Mouse (Mus musculus) layer of hippocampus, postnatal 14 days (tissue): ENCODE measurements at regions not wholly inside any gene's neighbourhood (a gene's known extent, or its start where the extent isn't known, plus 50 kb on each side); places are given as distances from the start of the nearest gene placed in this dataset.
"Not testable (repeated sequence)": the region's sequence is repeated elsewhere in the genome, so short reads cannot be mapped to it uniquely, and the experiment has no call there.

Experiments used
- DNase-seq, 2 experiments: peaks; one replicate each; pipeline ENCODE4 v3.0.0; 2021 to 2022; ENCODE audit warnings: low spot score in 2 of 2, mixed read lengths in 1 of 2

DNA sequence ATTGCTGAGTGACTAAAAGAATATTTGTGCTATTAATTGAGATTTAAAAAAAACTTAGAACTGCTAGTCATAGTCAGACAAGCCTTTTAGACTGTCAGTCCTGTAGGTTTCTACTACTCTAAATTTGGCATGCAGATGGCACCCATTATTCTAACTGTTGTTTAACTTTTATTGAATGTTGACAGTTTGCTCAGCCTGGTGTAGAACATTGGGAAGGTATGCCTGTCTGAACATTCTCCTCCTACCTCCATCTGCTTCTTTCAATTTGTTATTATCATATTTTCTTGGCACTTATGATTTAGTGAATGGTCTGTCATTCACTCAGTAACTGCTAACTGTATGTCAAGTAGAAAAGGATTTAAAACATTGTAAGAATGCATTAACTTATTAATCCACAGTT is 130.9 kb downstream of the Gmnc start:
- peak in 1 of 2 experiments; percentile 76 for DNase-seq

DNA sequence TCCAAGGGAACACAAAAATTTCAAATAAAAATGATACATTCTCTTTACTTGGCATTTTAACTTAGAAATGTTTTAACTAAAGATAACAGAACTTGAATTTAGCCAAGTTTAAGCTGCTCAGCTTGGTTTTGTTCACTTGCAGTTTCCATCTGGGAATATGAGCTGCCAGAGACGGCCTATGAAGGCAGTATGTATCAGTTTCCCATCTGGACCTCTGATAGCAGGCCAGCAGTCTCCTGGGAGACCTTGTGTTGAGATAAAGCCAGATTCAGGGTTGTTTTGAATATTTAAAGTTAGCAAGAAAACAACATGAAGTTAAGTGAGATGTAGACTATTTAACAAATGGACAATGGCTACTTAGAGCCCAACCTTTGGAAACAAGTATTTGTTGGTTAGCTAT is 142.3 kb downstream of the Gmnc start:
- DNase-seq = peak in 1 of 2 experiments; percentile 81

DNA sequence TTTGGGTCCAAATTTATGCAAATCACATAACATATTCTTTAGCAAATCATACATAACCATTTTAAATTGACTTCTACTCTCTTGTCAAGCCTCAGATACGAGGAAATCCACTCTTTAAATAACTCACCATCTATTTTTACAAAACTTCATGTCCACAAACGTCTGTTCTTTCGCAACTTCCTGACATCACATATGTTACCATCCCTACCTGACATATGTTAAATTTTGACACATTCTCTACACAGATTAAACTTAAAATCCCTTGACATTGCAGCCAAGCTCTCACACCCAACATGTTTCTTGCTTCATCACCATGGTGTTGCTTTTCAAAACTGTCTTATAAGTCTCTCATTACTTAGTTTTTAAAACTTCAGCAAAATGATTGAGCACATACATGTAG is 164.4 kb downstream of the Gmnc start:
- no peak for DNase-seq

DNA sequence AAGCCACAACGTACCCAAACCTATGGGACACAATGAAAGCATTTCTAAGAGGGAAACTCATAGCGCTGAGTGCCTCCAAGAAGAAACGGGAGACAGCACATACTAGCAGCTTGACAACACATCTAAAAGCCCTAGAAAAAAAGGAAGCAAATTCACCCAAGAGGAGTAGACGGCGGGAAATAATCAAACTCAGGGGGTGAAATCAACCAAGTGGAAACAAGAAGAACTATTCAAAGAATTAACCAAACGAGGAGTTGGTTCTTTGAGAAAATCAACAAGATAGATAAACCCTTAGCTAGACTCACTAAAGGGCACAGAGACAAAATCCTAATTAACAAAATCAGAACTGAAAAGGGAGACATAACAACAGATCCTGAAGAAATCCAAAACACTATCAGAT is 180.3 kb downstream of the Gmnc start:
- not testable (repeated sequence) for DNase-seq

DNA sequence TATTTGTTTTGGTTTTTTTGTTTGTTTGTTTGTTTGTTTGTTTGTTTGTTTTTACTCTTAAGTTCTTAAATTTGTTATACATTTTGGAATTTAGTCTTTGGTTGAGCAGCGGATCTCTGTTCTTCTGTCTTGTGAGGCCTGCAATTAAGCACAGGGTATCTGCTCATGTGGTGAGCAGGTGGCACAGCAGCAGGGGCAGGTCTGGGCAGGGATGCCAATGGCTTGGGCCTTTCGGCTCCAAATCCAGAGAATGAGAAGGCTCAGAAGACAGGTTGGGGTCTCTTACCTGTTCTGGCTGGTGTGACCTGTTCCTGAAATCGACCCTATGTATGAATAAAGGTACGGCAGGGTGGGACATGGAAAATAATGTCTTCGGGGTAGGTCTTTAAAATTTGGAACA is 186.0 kb downstream of the Gmnc start:
- no peak for DNase-seq

- DNase-seq = no peak
Observed at GRCm38 (mm10) chr16:26787042-26787620, 204.3 kb downstream of the Gmnc start.

DNA sequence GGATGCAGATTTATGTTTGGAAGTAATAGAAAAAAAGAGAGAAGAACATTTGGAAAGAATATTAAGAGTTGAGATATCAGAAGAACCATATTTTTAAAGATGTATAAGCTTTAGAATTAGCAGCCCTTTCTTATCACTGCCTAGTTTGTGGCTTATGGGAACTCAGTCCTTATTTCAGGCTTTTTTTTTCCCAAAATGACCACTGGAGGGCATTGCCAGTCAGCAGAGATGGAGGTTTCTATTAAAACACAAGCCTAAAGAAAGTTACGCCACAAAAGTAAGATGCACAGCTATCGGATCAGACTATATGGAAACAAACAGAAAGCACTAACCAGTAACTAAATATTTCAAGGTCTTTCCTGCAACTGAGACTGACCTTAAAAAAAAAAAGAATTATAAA is 200.8 kb downstream of the Il1rap start:
- DNase-seq = peak in 1 of 2 experiments; percentile 46
